Mouse (Mus musculus) cerebellum, adult 2 months (tissue): ENCODE results near the gene Tuba1b.

Source experiments
- CTCF ChIP-seq: fragments of 200-500 bp; IDR thresholded peaks from 2 replicates; pipeline ENCODE4 v1.5.1; 2011; ENCODE audit warnings: low read depth, mild to moderate bottlenecking, control low read depth, low read length, moderate library complexity, borderline replicate concordance; ENCODE audit not compliant: insufficient read depth
- POLR2A ChIP-seq: fragments of 200-500 bp; IDR thresholded peaks from 2 replicates; pipeline ENCODE4 v1.6.1; 2011; ENCODE audit warnings: low read length, control low read depth, borderline replicate concordance; ENCODE audit not compliant: insufficient read depth

DNA sequence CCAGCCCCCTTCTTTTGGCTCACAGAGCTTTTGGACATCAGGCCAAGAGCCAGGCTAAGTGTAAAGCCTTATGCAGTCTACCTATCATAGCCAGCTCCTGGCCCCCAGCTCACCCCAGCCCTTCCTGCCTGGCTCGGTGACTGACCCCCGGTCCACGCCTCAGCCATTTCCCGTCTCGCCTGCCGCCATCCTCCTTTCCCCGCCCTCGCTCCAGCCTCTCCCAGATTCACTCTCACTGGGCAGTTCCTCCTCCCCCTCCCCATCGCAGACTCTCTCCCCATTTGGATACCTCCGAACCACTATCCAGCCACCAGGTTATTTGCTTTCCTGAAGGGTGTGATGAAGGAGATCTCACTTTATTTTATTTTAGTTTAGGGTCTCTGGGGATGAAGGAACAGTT, 36.9 kb downstream of the Tuba1b start:
- no peak for TF ChIP-seq POLR2A
- TF ChIP-seq CTCF, result no peak
